Mouse (Mus musculus): ENCODE data around the gene Trim52. TPM values are rescaled to one million over a fixed set of nuclear protein-coding genes. Genes with fewer than 3 reads are reported as not detected.
A peak's percentile ranks its signal among the peaks of the same experiment; 100 is the strongest.
"Not testable (repeated sequence)": the region's sequence is repeated elsewhere in the genome, so short reads cannot be mapped to it uniquely, and the experiment has no call there.

The Trim52 gene
- polyA plus RNA-seq, 1 experiment from 2014 or later: not detected

- Histone ChIP-seq H3K4me3 (replicated peaks; ENCODE audit: low read depth, low read length) (no peak overlapping the region), H3K9ac (replicated peaks; ENCODE audit: low read length) (no peak overlapping the region), H3K9me3 (ENCODE audit: control insufficient read depth, low read length) (no peaks in the 10 kb centered on the region), H3K4me1 (ENCODE audit: control insufficient read depth, insufficient read depth, low read length) (no peaks in the 10 kb centered on the region), H3K36me3 (ENCODE audit: control insufficient read depth, insufficient read depth, low read length) (no peaks in the 10 kb centered on the region), H3K4me2 (ENCODE audit: low read length) (no peak overlapping the region), H3K27me3 (ENCODE audit: control insufficient read depth, insufficient read depth, low read length) (no peaks in the 10 kb centered on the region), H3K27ac (replicated peaks; ENCODE audit: low read depth, low read length) (no peak overlapping the region)
- DNase-seq: no peak
- ATAC-seq (ENCODE audit: low FRiP score, low TSS enrichment): no peak
- WGBS: 81% methylated on average over 2 of the region's 2 CpGs
Measured at GRCm38 (mm10) chr14:106151188-106151587, 45.2 kb downstream of the Trim52 start.

GRCm38 (mm10) chr14:106154879-106155576, 49.0 kb downstream of the Trim52 start:
- Histone ChIP-seq H3K9me3 (ENCODE audit: control insufficient read depth, low read length) (no peaks in the 10 kb centered on the region), H3K36me3 (ENCODE audit: control insufficient read depth, insufficient read depth, low read length) (no peaks in the 10 kb centered on the region), H3K27me3 (ENCODE audit: control insufficient read depth, insufficient read depth, low read length) (no peaks in the 10 kb centered on the region), H3K27ac (replicated peaks; ENCODE audit: low read depth, low read length) (no peak overlapping the region), H3K4me1 (ENCODE audit: control insufficient read depth, insufficient read depth, low read length) (no peaks in the 10 kb centered on the region), H3K4me2 (ENCODE audit: low read length) (no peak overlapping the region), H3K9ac (replicated peaks; ENCODE audit: low read length) (no peak overlapping the region), H3K4me3 (replicated peaks; ENCODE audit: low read depth, low read length) (no peak overlapping the region)
- 91% methylated on average over 7 of the region's 7 CpGs for WGBS
- no peak for ATAC-seq (ENCODE audit: low FRiP score, low TSS enrichment)
- DNase-seq: no peak

GRCm38 (mm10) chr14:106156533-106156932, 50.5 kb downstream of the Trim52 start:
- WGBS: 82% methylated on average over 1 of the region's 1 CpGs

GRCm38 (mm10) chr14:106162331-106162730, 56.3 kb downstream of the Trim52 start:
- no peak overlapping the region for H3K27ac ChIP-seq (replicated peaks; ENCODE audit: low read depth, low read length)
- H3K9ac ChIP-seq (replicated peaks; ENCODE audit: low read length): no peak overlapping the region
- H3K4me3 ChIP-seq (replicated peaks; ENCODE audit: low read depth, low read length): no peak overlapping the region
- DNase-seq: no peak
- no peaks in the 10 kb centered on the region for H3K9me3 ChIP-seq (ENCODE audit: control insufficient read depth, low read length)
- no peak for ATAC-seq (ENCODE audit: low FRiP score, low TSS enrichment)
- no peaks in the 10 kb centered on the region for H3K4me1 ChIP-seq (ENCODE audit: control insufficient read depth, insufficient read depth, low read length)
- no peaks in the 10 kb centered on the region for H3K27me3 ChIP-seq (ENCODE audit: control insufficient read depth, insufficient read depth, low read length)
- H3K4me2 ChIP-seq (ENCODE audit: low read length): no peak overlapping the region
- no peaks in the 10 kb centered on the region for H3K36me3 ChIP-seq (ENCODE audit: control insufficient read depth, insufficient read depth, low read length)
- 33% methylated on average over 3 of the region's 3 CpGs for WGBS

More at GRCm38 (mm10) chr14:106156533-106156932, 50.5 kb downstream of the Trim52 start:
- no peaks in the 10 kb centered on the region for H3K4me1 ChIP-seq (ENCODE audit: control insufficient read depth, insufficient read depth, low read length)
- H3K27ac ChIP-seq (replicated peaks; ENCODE audit: low read depth, low read length): no peak overlapping the region
- ATAC-seq (ENCODE audit: low FRiP score, low TSS enrichment) (no peak), DNase-seq (no peak)
- H3K4me2 ChIP-seq (ENCODE audit: low read length): no peak overlapping the region
- no peak overlapping the region for H3K9ac ChIP-seq (replicated peaks; ENCODE audit: low read length)
- H3K9me3 ChIP-seq (ENCODE audit: control insufficient read depth, low read length): no peaks in the 10 kb centered on the region
- H3K27me3 ChIP-seq (ENCODE audit: control insufficient read depth, insufficient read depth, low read length): no peaks in the 10 kb centered on the region
- no peak overlapping the region for H3K4me3 ChIP-seq (replicated peaks; ENCODE audit: low read depth, low read length)
- no peaks in the 10 kb centered on the region for H3K36me3 ChIP-seq (ENCODE audit: control insufficient read depth, insufficient read depth, low read length)

GRCm38 (mm10) chr14:106163196-106163595, 57.2 kb downstream of the Trim52 start:
- Histone ChIP-seq H3K4me1 (ENCODE audit: control insufficient read depth, insufficient read depth, low read length) (no peaks in the 10 kb centered on the region), H3K27ac (replicated peaks; ENCODE audit: low read depth, low read length) (no peak overlapping the region), H3K9me3 (ENCODE audit: control insufficient read depth, low read length) (no peaks in the 10 kb centered on the region), H3K4me3 (replicated peaks; ENCODE audit: low read depth, low read length) (no peak overlapping the region), H3K27me3 (ENCODE audit: control insufficient read depth, insufficient read depth, low read length) (no peaks in the 10 kb centered on the region), H3K36me3 (ENCODE audit: control insufficient read depth, insufficient read depth, low read length) (no peaks in the 10 kb centered on the region), H3K4me2 (ENCODE audit: low read length) (no peak overlapping the region), H3K9ac (replicated peaks; ENCODE audit: low read length) (no peak overlapping the region)
- DNase-seq: no peak
- no peak for ATAC-seq (ENCODE audit: low FRiP score, low TSS enrichment)

GRCm38 (mm10) chr14:106163933-106164332, 57.9 kb downstream of the Trim52 start:
- H3K4me1 ChIP-seq (ENCODE audit: control insufficient read depth, insufficient read depth, low read length); ATAC-seq (ENCODE audit: low FRiP score, low TSS enrichment); H3K9me3 ChIP-seq (ENCODE audit: control insufficient read depth, low read length); H3K4me3 ChIP-seq (replicated peaks; ENCODE audit: low read depth, low read length); DNase-seq; H3K9ac ChIP-seq (replicated peaks; ENCODE audit: low read length); H3K27ac ChIP-seq (replicated peaks; ENCODE audit: low read depth, low read length); H3K36me3 ChIP-seq (ENCODE audit: control insufficient read depth, insufficient read depth, low read length); H3K4me2 ChIP-seq (ENCODE audit: low read length); H3K27me3 ChIP-seq (ENCODE audit: control insufficient read depth, insufficient read depth, low read length): not testable (repeated sequence)

- Histone ChIP-seq H3K4me3 (replicated peaks; ENCODE audit: low read depth, low read length) (no peak overlapping the region), H3K4me1 (ENCODE audit: control insufficient read depth, insufficient read depth, low read length) (no peaks in the 10 kb centered on the region), H3K27me3 (ENCODE audit: control insufficient read depth, insufficient read depth, low read length) (no peaks in the 10 kb centered on the region), H3K36me3 (ENCODE audit: control insufficient read depth, insufficient read depth, low read length) (no peaks in the 10 kb centered on the region), H3K4me2 (ENCODE audit: low read length) (no peak overlapping the region), H3K9me3 (ENCODE audit: control insufficient read depth, low read length) (no peaks in the 10 kb centered on the region), H3K9ac (replicated peaks; ENCODE audit: low read length) (no peak overlapping the region), H3K27ac (replicated peaks; ENCODE audit: low read depth, low read length) (no peak overlapping the region)
- WGBS: 21% methylated on average over 5 of the region's 5 CpGs
- DNase-seq: peak; percentile 40
- no peak for ATAC-seq (ENCODE audit: low FRiP score, low TSS enrichment)
Measured at GRCm38 (mm10) chr14:106176879-106177278, 70.9 kb downstream of the Trim52 start.

- H3K4me3 ChIP-seq (replicated peaks; ENCODE audit: low read depth, low read length): no peak overlapping the region
- no peaks in the 10 kb centered on the region for H3K27me3 ChIP-seq (ENCODE audit: control insufficient read depth, insufficient read depth, low read length)
- DNase-seq (no peak), ATAC-seq (ENCODE audit: low FRiP score, low TSS enrichment) (no peak)
- no peak overlapping the region for H3K27ac ChIP-seq (replicated peaks; ENCODE audit: low read depth, low read length)
- no peaks in the 10 kb centered on the region for H3K4me1 ChIP-seq (ENCODE audit: control insufficient read depth, insufficient read depth, low read length)
- WGBS: 81% methylated on average over 4 of the region's 4 CpGs
- H3K36me3 ChIP-seq (ENCODE audit: control insufficient read depth, insufficient read depth, low read length): no peaks in the 10 kb centered on the region
- no peak overlapping the region for H3K4me2 ChIP-seq (ENCODE audit: low read length)
- no peaks in the 10 kb centered on the region for H3K9me3 ChIP-seq (ENCODE audit: control insufficient read depth, low read length)
- no peak overlapping the region for H3K9ac ChIP-seq (replicated peaks; ENCODE audit: low read length)
Measured at GRCm38 (mm10) chr14:106178245-106178644, 72.2 kb downstream of the Trim52 start.

- Histone ChIP-seq H3K27ac (replicated peaks; ENCODE audit: low read depth, low read length) (no peak overlapping the region), H3K4me3 (replicated peaks; ENCODE audit: low read depth, low read length) (no peak overlapping the region), H3K27me3 (ENCODE audit: control insufficient read depth, insufficient read depth, low read length) (no peaks in the 10 kb centered on the region), H3K4me1 (ENCODE audit: control insufficient read depth, insufficient read depth, low read length) (no peaks in the 10 kb centered on the region), H3K36me3 (ENCODE audit: control insufficient read depth, insufficient read depth, low read length) (no peaks in the 10 kb centered on the region), H3K9ac (replicated peaks; ENCODE audit: low read length) (no peak overlapping the region), H3K9me3 (ENCODE audit: control insufficient read depth, low read length) (no peaks in the 10 kb centered on the region), H3K4me2 (ENCODE audit: low read length) (no peak overlapping the region)
- WGBS: 42% methylated on average over 8 of the region's 8 CpGs
- ATAC-seq (ENCODE audit: low FRiP score, low TSS enrichment) (no peak), DNase-seq (no peak)
Measured at GRCm38 (mm10) chr14:106179102-106179727, 73.2 kb downstream of the Trim52 start.
